ENCODE assay signal across 28 mouse cellular contexts in genomic region chr9:76869635-76870034, GRCm38 (mm10).
DNase-seq lines count a peak whose midpoint lies in the region; ATAC-seq and TF ChIP-seq lines count a peak whose summit lies in the region.
"Had no signal": no experiment of that assay in that cellular context is flagged by ENCODE, and none has a peak within 500 bp of the region (broad histone marks: within the 10 kb centered on the region; RNA-seq: fewer than 3 reads in every experiment).

No protein-coding gene starts in this region.

- intact Hi-C loops in gastrocnemius, adult 2 months (cut with DNase I) = no loop called here

- H3K36me3 ChIP-seq in liver, postnatal 0 days (replicated peaks; ENCODE audit: insufficient read depth, low read length) = no peaks in the 10 kb centered on the region
- no peaks in the 10 kb centered on the region for H3K36me3 ChIP-seq in liver, embryonic 12.5 days
- no peaks in the 10 kb centered on the region for H3K36me3 ChIP-seq in macrophage (ENCODE audit: inconsistent target)
- H3K36me3 ChIP-seq in midbrain, embryonic 14.5 days (ENCODE audit: control insufficient read depth, insufficient read depth, low read length) = no peaks in the 10 kb centered on the region
- H3K36me3 ChIP-seq: embryonic facial prominence, embryonic 12.5 days; embryonic facial prominence, embryonic 15.5 days; G1E; heart, embryonic 12.5 days; heart, embryonic 15.5 days; hindbrain, embryonic 12.5 days; hindbrain, embryonic 15.5 days had no signal

- no peaks in the 10 kb centered on the region for H3K4me1 ChIP-seq in liver, postnatal 0 days (ENCODE audit: insufficient read depth)
- H3K4me1 ChIP-seq in liver, embryonic 12.5 days = no peaks in the 10 kb centered on the region
- H3K4me1 ChIP-seq in midbrain, embryonic 14.5 days (ENCODE audit: control insufficient read depth, insufficient read depth, low read length) = no peaks in the 10 kb centered on the region
- H3K4me1 ChIP-seq: embryonic facial prominence, embryonic 12.5 days; embryonic facial prominence, embryonic 15.5 days; heart, embryonic 12.5 days; heart, embryonic 15.5 days; hindbrain, embryonic 12.5 days; hindbrain, embryonic 15.5 days had no signal

- peak; percentile 11 for DNase-seq in gastrocnemius, adult 2 months
- no peak for DNase-seq in gastrocnemius, postnatal 10 days
- no peak for DNase-seq in liver, postnatal 0 days
- DNase-seq in midbrain, embryonic 14.5 days = no peak
- DNase-seq in kidney, postnatal 25 days = no peak
- no peak for DNase-seq in neural tube, embryonic 10.5 days (ENCODE audit: extremely low spot score, low spot score)
- DNase-seq: adrenal gland, postnatal 10 days; adrenal gland, postnatal 36 days; B cell, adult 2 months; cerebellum, adult 18-20 months; cerebellum, adult 9-10 months; cerebellum, postnatal 14 days; forebrain, postnatal 0 days; gastrocnemius, postnatal 14 days; heart, postnatal 10 days; heart, postnatal 36 days had no signal

- WGBS in liver, postnatal 0 days (ENCODE audit: insufficient replicate concordance) = 63% methylated on average over 2 of the region's 2 CpGs
- 62% methylated on average over 2 of the region's 2 CpGs for WGBS in liver, embryonic 12.5 days (ENCODE audit: insufficient replicate concordance)
- 41% methylated on average over 2 of the region's 2 CpGs for WGBS in macrophage (ENCODE audit: missing documents)
- 97% methylated on average over 2 of the region's 2 CpGs for WGBS in midbrain, embryonic 14.5 days

- peak; percentile 31; the same call in 1 of the 2 replicates for ATAC-seq in liver, postnatal 0 days
- no peak for ATAC-seq in liver, embryonic 12.5 days
- ATAC-seq in midbrain, embryonic 14.5 days (ENCODE audit: low FRiP score, low TSS enrichment) = no peak
- ATAC-seq: forebrain, embryonic 14.5 days; forebrain, postnatal 0 days; Patski had no signal

- H3K9me3 ChIP-seq in liver, postnatal 0 days (ENCODE audit: low read length) = no peaks in the 10 kb centered on the region
- no peaks in the 10 kb centered on the region for H3K9me3 ChIP-seq in liver, embryonic 12.5 days (replicated peaks)
- H3K9me3 ChIP-seq in midbrain, embryonic 14.5 days (ENCODE audit: control insufficient read depth, low read length) = no peaks in the 10 kb centered on the region
- H3K9me3 ChIP-seq: embryonic facial prominence, embryonic 12.5 days; embryonic facial prominence, embryonic 15.5 days; G1E; heart, embryonic 12.5 days; heart, embryonic 15.5 days; hindbrain, embryonic 12.5 days; hindbrain, embryonic 15.5 days had no signal

- H3K27ac ChIP-seq in gastrocnemius, adult 2 months = no peak overlapping the region
- H3K27ac ChIP-seq in liver, postnatal 0 days (ENCODE audit: low read depth) = no peak overlapping the region
- no peak overlapping the region for H3K27ac ChIP-seq in liver, embryonic 12.5 days
- peak overlapping the region; percentile 28 for H3K27ac ChIP-seq in macrophage
- H3K27ac ChIP-seq in midbrain, embryonic 14.5 days (replicated peaks; ENCODE audit: low read depth, low read length) = no peak overlapping the region
- H3K27ac ChIP-seq: embryonic facial prominence, embryonic 12.5 days; embryonic facial prominence, embryonic 15.5 days; heart, embryonic 15.5 days; hindbrain, embryonic 12.5 days; hindbrain, embryonic 15.5 days had no signal

- no peak overlapping the region for H3K4me2 ChIP-seq in liver, postnatal 0 days (ENCODE audit: low read depth, low read length)
- no peak overlapping the region for H3K4me2 ChIP-seq in liver, embryonic 12.5 days
- no peak overlapping the region for H3K4me2 ChIP-seq in midbrain, embryonic 14.5 days (ENCODE audit: low read length)
- H3K4me2 ChIP-seq: embryonic facial prominence, embryonic 12.5 days; embryonic facial prominence, embryonic 15.5 days; heart, embryonic 12.5 days; heart, embryonic 15.5 days; hindbrain, embryonic 12.5 days; hindbrain, embryonic 15.5 days had no signal

- H3K4me3 ChIP-seq in gastrocnemius, adult 2 months = no peak overlapping the region
- no peak overlapping the region for H3K4me3 ChIP-seq in liver, postnatal 0 days (ENCODE audit: low read depth, low read length)
- H3K4me3 ChIP-seq in liver, embryonic 12.5 days = no peak overlapping the region
- no peak overlapping the region for H3K4me3 ChIP-seq in macrophage (ENCODE audit: inconsistent target)
- H3K4me3 ChIP-seq in midbrain, embryonic 14.5 days (replicated peaks; ENCODE audit: low read depth, low read length) = no peak overlapping the region
- H3K4me3 ChIP-seq: embryonic facial prominence, embryonic 12.5 days; embryonic facial prominence, embryonic 15.5 days; heart, embryonic 12.5 days; heart, embryonic 15.5 days; hindbrain, embryonic 12.5 days; hindbrain, embryonic 15.5 days had no signal

- no peaks in the 10 kb centered on the region for H3K79me2 ChIP-seq in macrophage (ENCODE audit: inconsistent target)

- H3K9ac ChIP-seq in liver, postnatal 0 days (replicated peaks) = no peak overlapping the region
- no peak overlapping the region for H3K9ac ChIP-seq in liver, embryonic 12.5 days
- no peak overlapping the region for H3K9ac ChIP-seq in midbrain, embryonic 14.5 days (replicated peaks; ENCODE audit: low read length)
- H3K9ac ChIP-seq: embryonic facial prominence, embryonic 12.5 days; embryonic facial prominence, embryonic 15.5 days; forebrain, postnatal 0 days; heart, embryonic 12.5 days; heart, embryonic 15.5 days; hindbrain, embryonic 12.5 days; hindbrain, embryonic 15.5 days had no signal

- TF ChIP-seq EP300 in liver, postnatal 0 days (IDR thresholded peaks at IDR 0.05; ENCODE audit: low read depth) = no peak

- H3K27me3 ChIP-seq in liver, postnatal 0 days (ENCODE audit: insufficient read depth, low read length) = no peaks in the 10 kb centered on the region
- H3K27me3 ChIP-seq in liver, embryonic 12.5 days (replicated peaks) = no peaks in the 10 kb centered on the region
- H3K27me3 ChIP-seq in midbrain, embryonic 14.5 days (ENCODE audit: control insufficient read depth, insufficient read depth, low read length) = no peaks in the 10 kb centered on the region
- H3K27me3 ChIP-seq: CH12.LX; embryonic facial prominence, embryonic 12.5 days; embryonic facial prominence, embryonic 15.5 days; heart, embryonic 12.5 days; heart, embryonic 15.5 days; hindbrain, embryonic 12.5 days; hindbrain, embryonic 15.5 days; Patski had no signal

- TF ChIP-seq CTCF in gastrocnemius, adult 2 months (IDR thresholded peaks at IDR 0.05) = no peak
- no peak for TF ChIP-seq CTCF in liver, postnatal 0 days (IDR thresholded peaks at IDR 0.05; ENCODE audit: low read depth)
